Mouse (Mus musculus): ENCODE data around the gene Eif3i.

Gene Eif3i

DNA sequence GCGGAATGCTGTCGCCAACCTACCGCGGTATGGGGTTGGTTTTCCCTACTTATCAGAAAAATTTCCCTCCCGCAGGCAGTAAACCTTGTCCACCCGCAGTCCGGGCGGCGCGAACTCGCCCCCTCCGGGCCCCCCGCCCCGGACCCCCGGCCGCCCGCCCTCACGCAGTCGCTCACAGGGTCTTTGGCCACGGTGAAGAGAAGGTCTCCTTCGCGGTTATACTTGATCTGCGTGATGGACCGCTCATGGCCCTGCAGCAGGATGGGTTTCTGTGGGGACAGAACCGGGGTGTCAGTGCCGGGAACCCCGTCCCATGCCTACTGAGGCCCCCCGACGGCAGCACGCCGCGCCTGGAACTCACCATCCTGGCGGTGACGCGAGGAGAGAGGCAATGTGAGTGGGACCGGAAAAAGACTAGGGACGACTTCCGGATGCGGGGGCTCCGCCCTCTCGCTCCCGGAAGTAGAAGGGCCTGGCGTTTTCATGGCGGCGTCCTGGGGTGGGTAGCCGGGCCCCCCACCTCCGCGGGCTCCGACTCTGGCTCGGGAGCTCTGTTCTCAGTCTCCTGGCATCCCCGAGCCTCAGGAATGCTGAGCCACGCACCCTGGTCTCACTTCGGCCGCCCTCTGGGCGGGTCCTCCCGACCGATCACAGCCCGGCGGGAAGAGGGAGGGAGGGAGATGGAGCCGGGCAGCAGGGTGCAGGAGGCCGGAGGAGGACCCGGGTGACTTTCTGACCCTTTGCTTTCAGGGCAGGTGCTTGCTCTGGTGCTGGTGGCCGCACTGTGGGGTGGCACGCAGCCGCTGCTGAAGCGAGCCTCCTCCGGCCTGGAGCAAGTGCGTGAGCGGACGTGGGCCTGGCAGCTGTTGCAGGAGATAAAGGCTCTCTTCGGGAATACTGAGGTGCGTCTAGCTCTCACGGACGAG, at the start of gene Eif3i, which contains the start of gene Tmem234:
TSS of gene Eif3i (minus strand) at position 416 of the 926 bp plus-strand sequence.
TSS of gene Tmem234 (plus strand) at position 436 of the 926 bp plus-strand sequence.
- peak; percentile 90 for DNase-seq (ENCODE audit: low read depth, low spot score)

DNA sequence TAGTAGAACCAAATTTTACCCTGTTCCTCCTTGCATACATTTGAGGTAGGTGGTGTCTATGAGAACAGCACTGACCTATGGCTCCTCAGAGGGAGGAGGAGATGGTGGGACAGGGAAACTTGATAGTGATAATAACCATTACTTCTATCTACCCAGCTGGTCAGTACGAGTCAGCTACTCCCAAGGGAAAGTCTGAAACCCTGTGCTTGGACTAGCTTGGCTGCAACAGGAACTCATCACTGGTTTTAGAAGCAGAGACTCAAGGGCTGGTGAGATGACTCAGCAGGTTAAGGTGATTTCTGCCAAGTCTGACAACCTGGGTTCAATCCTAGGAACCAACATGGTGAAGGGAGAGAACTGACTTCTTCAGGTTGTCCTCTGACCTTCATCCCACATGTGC, 48.2 kb upstream of the Eif3i start:
- no peak for DNase-seq (ENCODE audit: low read depth, low spot score)

DNA sequence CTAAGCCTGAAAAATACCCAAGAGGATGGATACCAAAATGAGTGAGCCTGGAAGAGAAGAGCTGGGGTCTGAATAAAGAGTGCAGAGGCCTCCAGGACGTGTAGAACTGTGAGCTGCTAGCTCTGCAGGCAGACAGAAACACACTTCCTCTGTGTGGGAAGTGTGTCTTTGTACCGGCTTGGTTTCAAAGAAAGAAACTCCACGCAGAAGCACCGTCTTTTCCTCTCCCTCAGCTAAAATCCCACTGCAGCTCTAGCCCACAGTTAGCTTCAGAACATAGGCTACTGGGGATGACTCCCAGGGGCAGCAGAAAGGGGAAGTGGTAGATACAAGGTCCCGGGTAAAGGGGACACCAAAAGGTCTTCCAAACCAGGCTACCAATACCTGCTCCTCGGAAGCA, 44.8 kb upstream of the Eif3i start:
- DNase-seq (ENCODE audit: low read depth, low spot score) = no peak

DNA sequence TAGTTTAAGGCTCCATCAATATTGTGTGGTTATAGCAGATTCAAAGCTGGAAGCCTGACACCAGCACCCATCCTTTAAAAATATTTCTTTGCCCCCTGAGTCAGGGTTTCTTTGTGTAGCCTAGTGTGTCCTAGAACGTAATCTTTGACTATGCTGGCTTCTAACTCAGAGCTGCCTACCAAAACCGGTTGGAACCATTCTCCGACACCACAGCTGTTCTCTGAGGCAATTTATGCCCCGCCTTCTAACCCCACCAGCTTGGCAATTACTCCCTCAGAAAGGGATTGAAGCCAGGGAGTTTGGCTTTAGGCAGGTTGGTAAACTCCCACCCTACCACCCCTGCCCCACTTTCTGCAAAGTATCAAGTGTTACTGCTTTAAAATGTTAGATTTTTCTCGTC, 41.3 kb upstream of the Eif3i start:
- DNase-seq (ENCODE audit: low read depth, low spot score) = peak; percentile 21

DNA sequence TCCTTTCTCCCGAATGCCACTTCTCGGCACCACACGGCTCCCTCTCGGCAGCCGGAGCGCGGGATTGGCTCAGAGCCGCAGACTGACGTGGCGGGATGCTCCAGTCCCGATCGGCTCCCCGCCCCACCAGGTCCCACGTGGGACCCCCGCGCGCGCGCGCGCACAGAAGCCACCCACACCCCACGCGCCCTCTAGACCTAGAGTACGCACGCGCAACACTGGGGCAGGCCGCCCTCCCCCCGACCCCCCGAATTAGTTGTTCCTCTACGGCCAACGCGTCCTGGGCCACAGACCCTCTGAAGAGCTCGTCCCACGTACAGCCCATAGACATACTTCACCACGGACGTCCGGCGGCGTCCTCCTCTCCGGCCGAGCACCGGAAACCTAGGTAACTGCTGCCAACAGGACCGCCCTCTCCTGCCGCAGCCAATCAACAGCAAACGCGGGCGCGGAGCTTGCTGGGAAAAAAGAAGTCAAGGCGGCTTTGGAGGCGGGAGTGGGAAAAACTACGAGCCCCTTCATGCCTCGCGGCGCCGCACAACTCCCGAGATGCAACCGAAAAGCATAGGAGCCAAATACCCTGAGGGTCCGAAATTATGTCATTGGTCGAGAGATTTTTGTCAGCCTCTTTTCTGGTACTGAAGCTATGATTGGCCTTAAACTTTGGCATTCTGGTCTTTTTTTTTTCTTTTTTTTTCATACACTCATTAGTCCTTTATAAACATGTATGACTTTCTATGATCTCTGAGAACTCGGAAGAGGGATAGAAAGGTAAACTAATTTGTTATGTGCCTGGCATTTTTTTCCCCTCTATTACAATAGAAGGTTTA, 40.4 kb upstream of the Eif3i start, which contains the start of gene Txlna:
TSS of gene Txlna (minus strand) at position 428 of the 830 bp plus-strand sequence.
- DNase-seq (ENCODE audit: low read depth, low spot score) = peak; percentile 100

DNA sequence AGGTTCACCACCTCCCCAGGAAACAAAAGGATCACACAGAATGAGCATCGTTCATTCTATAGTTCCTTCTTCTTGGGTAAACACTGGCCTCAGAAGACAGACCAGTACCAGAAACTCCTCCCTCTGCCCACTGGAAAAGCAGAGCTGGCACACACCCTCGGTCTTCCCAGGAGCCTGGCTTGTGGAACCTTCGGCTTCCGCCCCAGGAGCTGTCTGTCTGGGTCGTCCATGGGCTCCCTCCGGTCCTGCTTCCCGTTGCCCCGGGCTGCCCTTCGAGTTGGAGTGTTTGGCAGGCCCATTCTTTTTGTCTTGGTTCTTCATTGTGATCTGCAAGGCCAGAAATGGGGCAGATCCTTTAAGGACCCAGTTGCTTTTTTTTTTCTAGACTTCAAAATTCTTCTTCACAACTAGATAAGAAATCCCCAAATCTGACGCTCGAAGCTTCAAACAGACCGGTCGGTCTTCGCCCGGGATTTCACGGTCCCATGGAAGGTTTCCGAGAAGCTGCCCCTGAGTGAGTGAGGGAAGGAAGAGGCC, 39.7 kb upstream of the Eif3i start:
- DNase-seq (ENCODE audit: low read depth, low spot score) = no peak

DNA sequence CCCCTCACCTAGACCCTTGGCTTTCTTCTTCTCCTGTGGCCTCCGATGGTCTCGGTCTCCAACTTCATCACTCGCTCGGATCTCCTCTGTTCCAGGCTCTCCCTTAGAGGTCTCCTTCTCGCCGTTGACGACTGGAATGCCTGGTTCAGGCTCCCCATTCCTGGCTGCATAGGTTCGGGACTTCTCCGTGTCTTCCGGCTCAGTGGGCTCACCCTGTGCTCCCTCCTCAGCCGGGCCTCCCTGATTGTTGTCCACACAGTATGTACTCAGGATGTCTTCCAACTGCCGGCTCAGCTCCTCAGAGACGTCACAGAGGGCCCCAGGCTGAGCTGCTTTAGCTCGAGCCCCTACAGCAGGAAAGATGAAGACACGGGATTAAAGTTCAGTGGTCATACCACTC, 38.8 kb upstream of the Eif3i start:
- DNase-seq (ENCODE audit: low read depth, low spot score) = no peak

DNA sequence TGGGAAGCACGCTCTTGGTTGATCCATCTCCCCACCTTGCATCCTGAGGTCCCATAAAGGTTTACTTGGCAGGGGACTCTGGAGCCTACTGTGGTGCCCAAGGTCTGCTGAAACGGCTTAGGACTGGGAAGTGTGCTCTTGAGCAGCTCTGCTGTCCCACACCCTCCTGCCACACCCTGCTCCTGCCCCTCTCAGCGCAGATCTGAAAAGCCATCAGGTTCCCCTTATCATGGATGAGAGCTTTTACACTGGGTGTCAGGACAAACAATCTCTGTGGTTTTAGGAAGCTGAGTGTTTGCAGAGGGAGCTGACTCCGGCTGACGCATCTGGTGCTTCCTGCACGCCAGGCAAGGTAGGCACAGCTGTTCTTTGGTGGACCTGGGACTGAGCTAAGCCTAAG, 33.4 kb upstream of the Eif3i start:
- DNase-seq (ENCODE audit: low read depth, low spot score) = no peak

DNA sequence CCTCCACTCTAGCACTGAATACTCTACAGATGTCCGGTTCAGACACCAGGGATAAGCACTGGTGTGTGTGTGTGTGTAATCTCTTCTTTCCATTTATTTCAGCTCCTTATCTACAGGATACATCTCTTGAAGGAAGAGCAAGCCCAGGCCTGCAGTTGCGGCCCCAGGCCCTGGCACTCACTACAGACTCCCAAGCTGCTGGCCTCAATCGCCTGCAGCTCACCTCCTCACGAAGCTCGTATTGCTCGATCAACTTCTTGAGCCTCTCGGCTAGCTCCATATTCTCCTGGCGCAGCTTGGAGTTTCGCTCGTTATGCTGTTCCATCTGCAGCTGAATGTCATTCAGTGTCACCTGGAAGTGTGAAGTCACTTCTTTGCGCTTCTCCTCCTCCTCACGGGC, 31.4 kb upstream of the Eif3i start:
- no peak for DNase-seq (ENCODE audit: low read depth, low spot score)

DNA sequence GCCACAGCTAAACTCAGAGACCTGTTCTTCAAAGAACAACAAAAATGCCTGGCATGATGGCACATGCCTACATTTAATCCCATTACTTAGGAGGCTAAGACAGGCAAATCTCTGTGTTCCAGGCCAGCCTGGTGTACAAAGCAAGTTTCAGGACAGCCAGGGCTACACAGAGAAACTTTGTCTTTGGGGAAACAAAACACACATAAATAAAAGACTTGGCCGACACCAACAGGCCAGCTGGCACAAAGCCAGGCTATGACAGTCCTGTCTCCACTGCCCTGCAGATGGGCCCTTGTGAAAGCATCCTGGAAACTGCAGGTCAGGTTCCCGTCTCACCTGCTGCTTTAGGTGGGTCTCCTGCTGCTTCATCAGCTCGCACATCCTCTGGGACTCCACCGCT, 30.5 kb upstream of the Eif3i start:
- DNase-seq (ENCODE audit: low read depth, low spot score) = no peak

DNA sequence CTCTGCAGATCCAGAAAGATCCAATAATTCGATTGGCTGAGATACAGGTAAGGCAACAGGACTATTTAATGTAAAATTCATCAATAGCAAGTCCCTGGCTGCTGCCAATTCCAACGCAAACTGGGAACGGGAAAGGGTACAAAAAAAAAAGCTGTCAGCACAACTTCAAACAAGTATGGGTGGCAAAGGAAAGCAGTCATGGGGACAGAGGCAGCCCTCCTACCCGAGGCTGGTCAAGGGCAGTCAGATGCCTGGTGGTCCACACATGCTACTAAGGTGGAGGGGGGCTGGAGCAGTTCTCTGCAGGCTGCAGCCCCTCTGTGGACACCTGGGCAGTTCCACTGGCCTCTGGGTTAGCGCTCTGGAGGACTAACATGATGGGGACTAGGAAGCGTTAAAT, 25.6 kb upstream of the Eif3i start:
- DNase-seq (ENCODE audit: low read depth, low spot score) = no peak

DNA sequence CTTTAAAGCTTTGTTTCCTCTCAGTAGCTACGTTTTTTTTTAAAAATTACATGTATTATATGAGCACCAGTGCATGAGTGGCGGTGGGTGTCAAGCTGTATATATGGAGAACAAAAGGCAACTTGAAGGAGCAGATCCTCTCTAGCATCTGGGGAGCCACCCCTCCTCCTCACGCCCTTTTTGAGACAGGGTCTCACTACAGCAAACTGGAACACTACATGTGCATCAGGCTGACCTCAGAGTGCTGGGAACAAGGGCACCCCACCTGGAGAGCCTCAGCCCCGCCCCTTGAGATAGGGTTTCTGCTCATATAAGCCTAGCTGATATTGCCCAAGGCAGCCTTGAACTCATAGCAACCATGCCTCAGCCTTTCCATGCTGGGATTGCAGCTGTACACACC, 25.0 kb upstream of the Eif3i start:
- no peak for DNase-seq (ENCODE audit: low read depth, low spot score)

DNA sequence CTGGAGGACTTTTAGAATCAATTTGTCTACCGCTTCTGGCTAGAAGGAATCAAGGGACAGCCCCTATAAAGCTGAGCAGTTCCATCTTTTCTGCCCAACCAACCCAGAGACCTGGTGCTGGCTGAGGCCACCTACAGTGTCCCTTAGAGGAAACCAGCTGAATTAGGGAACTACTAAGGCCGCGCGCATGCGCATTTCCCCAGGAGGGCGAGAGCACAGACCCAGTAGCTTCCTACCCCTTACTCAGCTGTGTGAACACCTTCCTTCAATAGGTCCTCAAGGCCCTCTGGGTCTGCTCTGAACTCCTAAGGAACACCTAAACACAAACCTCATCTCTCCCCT, 24.6 kb upstream of the Eif3i start:
- DNase-seq (ENCODE audit: low read depth, low spot score) = no peak

DNA sequence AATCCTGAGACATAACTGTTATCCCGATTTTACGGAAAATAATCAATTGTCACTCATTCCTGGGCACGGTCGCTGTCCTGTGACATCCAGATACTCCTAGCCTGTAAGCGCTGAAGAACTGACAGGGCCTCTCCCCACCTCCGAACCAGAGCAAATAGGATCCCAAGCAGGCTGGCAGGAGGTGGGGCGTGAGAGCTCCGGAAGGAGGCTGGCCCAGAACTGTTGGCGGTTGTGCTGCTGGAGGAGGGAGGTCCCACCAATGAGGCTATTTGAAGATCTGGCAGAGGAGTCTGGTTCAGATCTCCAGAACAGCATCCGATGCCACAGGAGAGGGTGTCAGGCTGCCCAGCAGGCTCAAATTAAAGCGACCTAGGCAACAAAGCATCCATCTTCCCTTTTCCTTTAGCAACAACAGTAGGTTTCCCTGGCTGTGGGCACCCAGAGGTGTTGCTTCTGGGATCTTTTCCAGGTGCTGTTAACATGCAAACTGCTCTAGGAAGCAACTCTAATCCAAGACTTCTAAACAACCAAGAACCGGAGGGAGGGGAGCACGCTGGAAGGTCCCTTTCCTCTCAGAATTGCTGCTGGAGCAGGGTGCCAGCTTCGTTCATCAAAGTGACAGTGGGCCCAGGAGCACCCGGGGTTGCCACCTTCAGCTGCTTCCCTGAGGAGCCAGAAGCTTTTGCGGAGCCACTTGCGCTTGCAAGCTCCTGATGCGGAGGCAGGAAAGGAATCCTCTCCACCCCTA, 24.0 kb upstream of the Eif3i start:
- peak; percentile 93 for DNase-seq (ENCODE audit: low read depth, low spot score)

DNA sequence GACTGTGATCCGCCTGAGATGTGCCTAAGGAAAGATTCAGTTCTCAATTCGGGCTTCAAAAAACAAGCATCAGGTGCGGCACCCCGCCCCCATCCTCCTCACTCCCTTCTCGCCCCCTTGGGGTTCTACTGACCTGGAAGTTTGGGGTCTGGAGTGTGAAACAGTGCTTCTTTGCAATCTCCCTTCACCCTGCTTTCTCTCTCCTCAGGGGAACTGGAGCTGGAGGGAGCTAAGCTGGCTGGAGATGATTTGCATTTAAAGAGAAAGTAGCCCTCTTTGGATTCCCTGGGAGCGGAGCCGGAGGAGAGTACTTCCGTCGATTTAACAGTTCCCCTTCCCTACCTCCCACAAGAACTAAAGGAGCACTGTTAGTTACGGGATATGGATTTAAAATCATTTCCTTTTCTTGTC, 23.2 kb upstream of the Eif3i start, which contains the start of gene Ccdc28b:
TSS of gene Ccdc28b (minus strand) at position 267 of the 411 bp plus-strand sequence.
- peak; percentile 77 for DNase-seq (ENCODE audit: low read depth, low spot score)

DNA sequence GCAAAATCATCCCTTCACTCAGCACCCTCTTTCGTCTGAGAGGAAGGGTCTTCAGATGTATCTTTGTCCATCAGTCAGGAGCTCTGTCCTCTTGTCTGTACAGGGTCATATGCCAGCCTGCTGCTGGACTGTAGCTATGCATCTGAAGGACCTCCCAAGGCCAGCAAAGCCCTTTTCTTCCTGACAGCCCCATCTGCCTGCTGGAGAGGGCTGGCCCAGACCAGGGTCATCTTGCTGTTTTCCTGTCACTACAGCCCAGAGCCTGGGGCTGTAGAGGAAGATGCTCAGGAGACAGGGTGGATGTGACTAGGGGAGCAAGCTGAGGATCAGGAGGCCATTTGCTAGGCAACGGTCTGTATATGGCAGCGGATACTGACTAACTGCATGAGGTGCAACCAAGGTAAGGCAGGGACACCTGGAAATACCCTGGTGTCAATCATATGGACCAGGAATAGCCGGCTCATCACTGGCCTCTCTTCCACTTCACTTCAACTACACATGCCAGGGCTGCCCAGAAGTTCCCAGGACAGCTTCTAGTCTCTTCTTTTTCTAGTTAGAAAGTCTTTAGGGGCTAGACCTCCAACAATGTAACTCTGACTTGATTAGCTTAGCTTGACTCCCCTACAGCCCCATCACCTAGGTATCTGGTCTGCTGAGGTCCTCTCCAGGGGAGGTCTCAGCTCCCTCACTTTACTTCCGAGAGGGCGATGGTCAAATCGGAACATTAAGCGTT, 22.5 kb upstream of the Eif3i start:
- no peak for DNase-seq (ENCODE audit: low read depth, low spot score)

DNA sequence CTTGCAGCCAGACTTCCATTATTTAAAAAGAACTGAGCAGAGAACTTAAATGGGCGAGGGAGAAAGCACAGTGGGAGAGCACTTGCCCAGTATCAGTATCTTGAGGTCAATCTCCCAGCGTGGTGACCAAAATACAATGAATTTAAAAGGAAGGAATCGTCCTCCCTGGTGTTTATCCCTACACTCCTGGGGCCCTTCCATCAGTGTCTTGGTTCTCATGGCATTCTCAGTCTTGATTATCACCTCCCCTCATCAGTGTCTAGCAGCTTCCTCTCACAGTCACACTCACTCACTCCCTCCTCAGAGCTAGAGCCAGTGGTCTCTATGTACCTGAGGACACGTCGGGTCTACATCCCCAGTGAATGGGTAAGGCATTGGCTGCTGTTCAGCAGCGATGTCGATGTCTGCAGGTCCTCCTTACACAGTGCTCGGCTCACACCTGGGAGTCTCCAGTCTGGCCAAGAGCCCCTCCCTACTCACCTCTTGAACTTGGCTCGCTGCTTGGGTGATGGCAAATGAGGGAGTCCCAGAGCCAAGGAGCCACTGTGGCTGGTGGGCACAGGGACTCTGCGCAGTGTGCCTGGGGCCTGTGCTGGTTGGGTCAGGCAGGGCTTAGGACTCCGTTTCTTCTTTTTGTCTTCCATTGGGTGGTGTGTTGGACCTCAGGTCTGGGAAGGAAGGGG, 21.8 kb upstream of the Eif3i start:
- DNase-seq (ENCODE audit: low read depth, low spot score) = no peak

DNA sequence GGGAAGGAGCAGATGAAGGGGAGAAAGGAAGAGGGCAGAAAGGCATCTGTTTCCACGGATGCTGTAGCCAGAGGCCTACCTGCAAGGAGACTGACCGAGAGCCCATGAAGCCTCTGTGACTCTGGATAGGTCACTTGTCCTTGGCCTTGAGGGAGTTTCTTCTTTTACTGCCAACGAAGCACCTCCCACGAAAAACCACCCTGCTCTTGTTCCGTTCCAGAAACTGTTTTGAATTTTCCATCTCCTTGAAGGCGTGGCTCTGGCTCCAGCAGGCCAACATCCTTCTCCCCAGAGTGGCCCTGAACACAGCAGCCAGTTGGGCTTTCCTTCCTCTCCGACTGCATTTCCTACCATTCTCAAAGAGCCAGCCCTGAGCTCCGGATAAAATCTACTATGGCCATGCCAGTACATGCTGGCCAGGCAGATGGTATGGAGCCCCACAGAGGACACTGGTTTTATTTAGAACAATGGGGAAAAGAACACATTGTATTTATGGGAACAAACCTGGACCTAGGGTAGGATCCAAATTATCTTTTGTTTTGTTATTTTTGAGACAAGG, 20.9 kb upstream of the Eif3i start:
- DNase-seq (ENCODE audit: low read depth, low spot score) = no peak

DNA sequence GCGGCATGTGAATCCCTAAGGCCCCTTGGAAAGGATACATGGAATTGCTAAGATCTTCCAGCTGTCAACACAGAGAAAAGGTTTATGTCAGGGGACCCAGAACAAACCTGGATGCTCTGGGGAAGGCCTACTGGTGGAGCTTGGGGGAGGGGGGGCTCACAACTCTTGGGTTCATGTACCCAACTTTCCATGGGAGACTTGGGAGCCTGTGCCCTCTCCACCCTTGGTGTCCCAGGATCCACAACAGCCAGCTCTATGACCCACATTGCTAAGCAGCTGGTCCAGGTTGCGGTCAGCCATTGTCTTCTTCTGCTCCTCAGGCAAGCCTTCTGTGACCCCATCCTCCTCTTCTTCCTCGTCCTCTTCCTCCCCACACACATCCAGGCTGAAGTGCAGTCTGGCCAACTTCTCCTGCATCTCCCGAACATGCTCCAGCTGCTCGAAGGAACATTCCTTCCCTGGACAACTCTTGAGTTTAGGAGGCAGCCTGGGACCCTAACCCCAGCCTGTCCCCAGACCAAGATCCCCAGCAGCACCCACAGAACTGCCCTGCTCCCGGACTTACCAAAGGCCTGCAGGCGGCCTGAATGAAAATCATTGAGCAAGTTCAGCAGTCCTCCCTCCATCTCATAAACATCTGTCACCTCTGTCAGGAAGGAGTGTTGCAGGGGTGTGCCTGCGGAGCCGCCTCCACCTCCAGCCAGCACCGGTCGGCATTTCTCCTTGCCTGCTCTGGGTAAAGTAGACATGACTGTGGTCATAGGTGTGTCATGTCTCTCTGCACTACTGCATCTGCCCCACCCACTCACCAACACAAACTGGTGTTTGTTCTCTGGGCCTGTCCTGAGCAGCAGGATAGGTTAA, 20.2 kb upstream of the Eif3i start:
- DNase-seq (ENCODE audit: low read depth, low spot score) = no peak
